Mouse (Mus musculus): Measurements from ENCODE around the gene Slc34a2.

The Slc34a2 gene

GRCm38 (mm10) chr5:53110225-53110624, 72.3 kb downstream of the Slc34a2 start:
- DNase-seq (ENCODE audit: low spot score): no peak

- no peak for DNase-seq (ENCODE audit: low spot score)
Measured at GRCm38 (mm10) chr5:53111036-53111435, 73.2 kb downstream of the Slc34a2 start.

- no peak for DNase-seq (ENCODE audit: low spot score)
Measured at GRCm38 (mm10) chr5:53112942-53113341, 75.1 kb downstream of the Slc34a2 start.

GRCm38 (mm10) chr5:53114616-53115267, 76.9 kb downstream of the Slc34a2 start:
- no peak for DNase-seq (ENCODE audit: low spot score)

- DNase-seq (ENCODE audit: low spot score): no peak
Measured at GRCm38 (mm10) chr5:53118212-53118611, 80.3 kb downstream of the Slc34a2 start.

- DNase-seq (ENCODE audit: low spot score): no peak
Measured at GRCm38 (mm10) chr5:53119689-53120088, 81.8 kb downstream of the Slc34a2 start.
